Mouse (Mus musculus): ENCODE data around the gene B2m. TPM values are rescaled to one million over a fixed set of nuclear protein-coding genes. Genes with fewer than 3 reads are reported as not detected.

The B2m gene
- polyA plus RNA-seq, 1 experiment = 176 TPM

- DNase-seq (ENCODE audit: extremely low spot score in 1 of 2, low spot score in 1 of 2) = no peak
Measured at GRCm38 (mm10) chr2:122186751-122187150, 39.3 kb downstream of the B2m start.

- DNase-seq (ENCODE audit: extremely low spot score in 1 of 2, low spot score in 1 of 2) = no peak
Measured at GRCm38 (mm10) chr2:122191849-122192248, 44.4 kb downstream of the B2m start.

GRCm38 (mm10) chr2:122194509-122194929 is 47.0 kb downstream of the B2m start:
- DNase-seq (ENCODE audit: extremely low spot score in 1 of 2, low spot score in 1 of 2) = peak; percentile 11 to 77

GRCm38 (mm10) chr2:122201501-122201900 is 54.0 kb downstream of the B2m start:
- DNase-seq (ENCODE audit: extremely low spot score in 1 of 2, low spot score in 1 of 2) = no peak

Other genes with a start within 250 kb of the B2m start
- 15.7 and 16.3 TPM in 2 replicates for gene Ctdspl2, start 191.7 kb upstream of the B2m start, polyA plus RNA-seq (2012; rRNA removed)
- 0.27 and 0.36 TPM in 2 replicates for gene Mageb3, start 191.6 kb upstream of the B2m start, polyA plus RNA-seq (2012; rRNA removed)
- 18.4 and 19.8 TPM in 2 replicates for gene Eif3j1, start 119.1 kb upstream of the B2m start, polyA plus RNA-seq (2012; rRNA removed)
- 9.5 and 9.9 TPM in 2 replicates for gene Spg11, start 29.3 kb upstream of the B2m start, polyA plus RNA-seq (2012; rRNA removed)
- 0.06 TPM in 2 replicates for gene Trim69, start 13.0 kb downstream of the B2m start, polyA plus RNA-seq (2012; rRNA removed)
- 0.08 TPM in 1 of 2 replicates, not detected in the other for gene Patl2, start 38.5 kb downstream of the B2m start, polyA plus RNA-seq (2012; rRNA removed)
- not detected in 2 replicates for gene Terb2, start 38.6 kb downstream of the B2m start, polyA plus RNA-seq (2012; rRNA removed)
- gene Sord, start 87.1 kb downstream of the B2m start, polyA plus RNA-seq (2012; rRNA removed) = 14.4 and 15.9 TPM in 2 replicates
- gene Duox2, start 150.8 kb downstream of the B2m start, polyA plus RNA-seq (2012; rRNA removed) = 0.88 and 1.1 TPM in 2 replicates
- gene Duoxa2, start 151.2 kb downstream of the B2m start, polyA plus RNA-seq (2012; rRNA removed) = 0.23 TPM in 1 of 2 replicates, not detected in the other
- gene Duoxa1, start 166.0 kb downstream of the B2m start, polyA plus RNA-seq (2012; rRNA removed) = 0.15 TPM in 1 of 2 replicates, not detected in the other
- gene Duox1, start 168.0 kb downstream of the B2m start, polyA plus RNA-seq (2012; rRNA removed) = 0.04 TPM in 1 of 2 replicates, not detected in the other
- gene Shf, start 221.5 kb downstream of the B2m start, polyA plus RNA-seq (2012; rRNA removed) = 45.1 and 57.6 TPM in 2 replicates

All from frontal cortex, adult 2 months (tissue).